Mouse (Mus musculus) forelimb bud, embryonic 11.5 days (tissue): ENCODE results near the gene Rprd1b.

Experiments used
- DNase-seq: peaks from one replicate; pipeline ENCODE4 v3.0.0-alpha.2; 2012; ENCODE audit warnings: low read depth, low spot score

Rprd1b gene

GRCm38 (mm10) chr2:158079843-158080395 is 51.6 kb downstream of the Rprd1b start:
- no peak for DNase-seq

- DNase-seq = no peak
These were observed 52.4 kb downstream of the Rprd1b start for GRCm38 (mm10) chr2:158080622-158081241.

- DNase-seq = no peak
These were observed 56.2 kb downstream of the Rprd1b start for GRCm38 (mm10) chr2:158084486-158084885.

GRCm38 (mm10) chr2:158090096-158090495 is 61.8 kb downstream of the Rprd1b start:
- DNase-seq = no peak

GRCm38 (mm10) chr2:158093345-158093744 is 65.0 kb downstream of the Rprd1b start:
- no peak for DNase-seq

- no peak for DNase-seq
These were observed 66.0 kb downstream of the Rprd1b start for GRCm38 (mm10) chr2:158094300-158094699.

GRCm38 (mm10) chr2:158094846-158095245 is 66.5 kb downstream of the Rprd1b start:
- DNase-seq = no peak

GRCm38 (mm10) chr2:158097071-158097470 is 68.8 kb downstream of the Rprd1b start:
- no peak for DNase-seq

GRCm38 (mm10) chr2:158098730-158099129 is 70.4 kb downstream of the Rprd1b start:
- no peak for DNase-seq

- no peak for DNase-seq
These were observed 71.2 kb downstream of the Rprd1b start for GRCm38 (mm10) chr2:158099537-158099936.

GRCm38 (mm10) chr2:158101768-158102167 is 73.5 kb downstream of the Rprd1b start:
- no peak for DNase-seq

GRCm38 (mm10) chr2:158104966-158105365 is 76.7 kb downstream of the Rprd1b start:
- DNase-seq = no peak

GRCm38 (mm10) chr2:158105605-158106004 is 77.3 kb downstream of the Rprd1b start:
- DNase-seq = no peak

- DNase-seq = peak; percentile 19
These were observed 78.8 kb downstream of the Rprd1b start for GRCm38 (mm10) chr2:158106947-158107587.

GRCm38 (mm10) chr2:158109516-158109915 is 81.2 kb downstream of the Rprd1b start:
- no peak for DNase-seq

- DNase-seq = no peak
These were observed 85.4 kb downstream of the Rprd1b start for GRCm38 (mm10) chr2:158113591-158114257.

GRCm38 (mm10) chr2:158114931-158115330 is 86.6 kb downstream of the Rprd1b start:
- DNase-seq = no peak

GRCm38 (mm10) chr2:158115838-158116453 is 87.6 kb downstream of the Rprd1b start:
- DNase-seq = no peak

GRCm38 (mm10) chr2:158116653-158117052 is 88.4 kb downstream of the Rprd1b start:
- DNase-seq = no peak

GRCm38 (mm10) chr2:158119145-158119544 is 90.8 kb downstream of the Rprd1b start:
- no peak for DNase-seq

- no peak for DNase-seq
These were observed 91.9 kb downstream of the Rprd1b start for GRCm38 (mm10) chr2:158120211-158120610.

GRCm38 (mm10) chr2:158120868-158121267 is 92.6 kb downstream of the Rprd1b start:
- no peak for DNase-seq
